Mouse (Mus musculus) liver, postnatal 0 days (tissue): Measurements from ENCODE around the gene Plxnd1. TPM values are rescaled to one million over a fixed set of nuclear protein-coding genes. Genes with fewer than 3 reads are reported as not detected.

Experiments
- ATAC-seq: fragments of 200-750 bp; cut with Nextera tagmentation; 2 replicates; pipeline ENCODE4 v1.8.0; 2017; ENCODE audit warnings: mild to moderate bottlenecking, moderate library complexity
- DNase-seq: peaks from one replicate; pipeline ENCODE4 v3.0.0-alpha.2; 2016
- H3K27ac ChIP-seq: fragments of 300-500 bp; sonication (generic); 2 replicates; pipeline ENCODE4 v1.5.1; 2014; ENCODE audit warnings: antibody characterized with exemption, moderate library complexity, mild to moderate bottlenecking, low read depth
- H3K27me3 ChIP-seq: fragments of 300-500 bp; sonication (generic); 2 replicates; pipeline ENCODE4 v1.6.1; 2014; ENCODE audit warnings: low read length, control low read depth, mixed read lengths; ENCODE audit not compliant: insufficient read depth
- H3K36me3 ChIP-seq: fragments of 300-500 bp; sonication (generic); replicated peaks from 2 replicates; pipeline ENCODE4 v1.6.1; 2014; ENCODE audit warnings: mild to moderate bottlenecking, control low read depth, low read length, moderate library complexity, mixed read lengths; ENCODE audit not compliant: insufficient read depth
- H3K4me1 ChIP-seq: fragments of 300-500 bp; sonication (generic); 2 replicates; pipeline ENCODE4 v1.6.1; 2014; ENCODE audit warnings: antibody characterized with exemption, mild to moderate bottlenecking, control low read depth; ENCODE audit not compliant: insufficient read depth
- H3K4me2 ChIP-seq: fragments of 300-500 bp; sonication (generic); 2 replicates; pipeline ENCODE4 v1.6.1; 2014; ENCODE audit warnings: low read depth, mild to moderate bottlenecking, low read length, moderate library complexity, mixed read lengths
- H3K4me3 ChIP-seq: fragments of 300-500 bp; sonication (generic); 2 replicates; pipeline ENCODE4 v1.5.1; 2014; ENCODE audit warnings: low read depth, low read length
- H3K9ac ChIP-seq: fragments of 300-500 bp; sonication (generic); replicated peaks from 2 replicates; pipeline ENCODE4 v1.6.1; 2014; ENCODE audit warnings: mild to moderate bottlenecking, moderate library complexity
- H3K9me3 ChIP-seq: fragments of 300-500 bp; sonication (generic); 2 replicates; pipeline ENCODE4 v1.6.1; 2016; ENCODE audit warnings: mild to moderate bottlenecking, control low read depth, low read length, mixed read lengths
- CTCF ChIP-seq: sonication (generic); IDR thresholded peaks from 2 replicates; pipeline ENCODE4 v1.5.1; 2016; ENCODE audit warnings: antibody characterized with exemption, low read depth
- EP300 ChIP-seq: IDR thresholded peaks from 2 replicates; pipeline ENCODE4 v1.6.1; 2016; ENCODE audit warnings: antibody characterized with exemption, low read depth, mild to moderate bottlenecking
- WGBS: fragments of 180-500 bp; shearing (Covaris S2); extraction: QIAGEN DNeasy Blood & Tissue Kit; methylation state at CpG from one replicate; pipeline ENCODE4 v1.1.7; 2014; ENCODE audit not compliant: insufficient replicate concordance; 5-methylcytosine and 5-hydroxymethylcytosine counted together
- polyA plus RNA-seq: library from polyadenylated mRNA; unstranded; fragments of >200 nt; fragmentation: Nextera tagmentation; extraction: Ambion mirVana; gene quantifications from 2 replicates; pipeline ENCODE4 v1.2.1, GENCODE M21; 2015

The Plxnd1 gene
- polyA plus RNA-seq, 1 experiment from 2014 or later, result 8.7 TPM

GRCm38 (mm10) chr6:116024666-116025065 is 29.9 kb upstream of the Plxnd1 start:
- 83% methylated on average over 4 of the region's 4 CpGs for WGBS
- TF ChIP-seq EP300 (no peak), CTCF (no peak)
- Histone ChIP-seq H3K27ac (no peak overlapping the region), H3K9me3 (peaks cover 9% of the 10 kb centered on the region), H3K4me3 (no peak overlapping the region), H3K4me1 (no peaks in the 10 kb centered on the region; the same call in 1 of the 2 replicates), H3K9ac (no peak overlapping the region), H3K36me3 (peaks cover 13% of the 10 kb centered on the region), H3K4me2 (no peak overlapping the region), H3K27me3 (no peaks in the 10 kb centered on the region)
- DNase-seq (no peak), ATAC-seq (no peak)

- no peak for ATAC-seq
- no peaks in the 10 kb centered on the region for H3K4me1 ChIP-seq
- H3K4me3 ChIP-seq, result no peak overlapping the region
- peaks cover 9% of the 10 kb centered on the region for H3K9me3 ChIP-seq
- no peak overlapping the region for H3K4me2 ChIP-seq
- TF ChIP-seq EP300 (no peak), CTCF (no peak)
- DNase-seq, result peak; percentile 31
- H3K27me3 ChIP-seq, result no peaks in the 10 kb centered on the region
- peaks cover 13% of the 10 kb centered on the region for H3K36me3 ChIP-seq
- H3K27ac ChIP-seq, result no peak overlapping the region
- WGBS, result 87% methylated on average over 9 of the region's 9 CpGs
- no peak overlapping the region for H3K9ac ChIP-seq
Observed at GRCm38 (mm10) chr6:116021961-116022485, 27.2 kb upstream of the Plxnd1 start.

GRCm38 (mm10) chr6:116015902-116016301 is 21.1 kb upstream of the Plxnd1 start:
- TF ChIP-seq EP300 (no peak), CTCF (no peak)
- Histone ChIP-seq H3K36me3 (0 out of 2 replicates have a peak, but pooled peaks cover 4% of the 10 kb centered on the region), H3K27me3 (no peaks in the 10 kb centered on the region), H3K4me1 (no peaks in the 10 kb centered on the region), H3K4me2 (no peak overlapping the region), H3K27ac (no peak overlapping the region), H3K9ac (no peak overlapping the region), H3K4me3 (no peak overlapping the region), H3K9me3 (no peaks in the 10 kb centered on the region)
- 86% methylated on average over 3 of the region's 3 CpGs for WGBS
- DNase-seq, result no peak
- ATAC-seq, result no peak

- ATAC-seq (0 out of 2 replicates have a peak, but pooled peaks have one; percentile 20), DNase-seq (no peak)
- Histone ChIP-seq H3K4me1 (no peaks in the 10 kb centered on the region), H3K27me3 (no peaks in the 10 kb centered on the region), H3K36me3 (no peaks in the 10 kb centered on the region), H3K9me3 (no peaks in the 10 kb centered on the region), H3K9ac (no peak overlapping the region), H3K4me2 (no peak overlapping the region), H3K27ac (peak overlapping the region; percentile 69), H3K4me3 (no peak overlapping the region)
- TF ChIP-seq EP300, result no peak
- no peak for TF ChIP-seq CTCF
- 60% methylated on average over 6 of the region's 6 CpGs for WGBS
Observed at GRCm38 (mm10) chr6:116014111-116014510, 19.3 kb upstream of the Plxnd1 start.

- 25% methylated on average over 3 of the region's 3 CpGs for WGBS
- Histone ChIP-seq H3K4me2 (no peak overlapping the region), H3K36me3 (no peaks in the 10 kb centered on the region), H3K4me3 (no peak overlapping the region), H3K27ac (peak overlapping the region; percentile 69), H3K9ac (no peak overlapping the region), H3K4me1 (no peaks in the 10 kb centered on the region), H3K27me3 (no peaks in the 10 kb centered on the region), H3K9me3 (no peaks in the 10 kb centered on the region)
- DNase-seq (no peak), ATAC-seq (peak; percentile 28; the same call in 1 of the 2 replicates)
- TF ChIP-seq EP300 (no peak), CTCF (no peak)
Observed at GRCm38 (mm10) chr6:116013687-116014086, 18.9 kb upstream of the Plxnd1 start.

- Histone ChIP-seq H3K4me3 (no peak overlapping the region), H3K4me1 (peaks cover 3% of the 10 kb centered on the region; the same call in 1 of the 2 replicates), H3K36me3 (no peaks in the 10 kb centered on the region), H3K9me3 (no peaks in the 10 kb centered on the region), H3K27me3 (no peaks in the 10 kb centered on the region), H3K9ac (no peak overlapping the region), H3K27ac (no peak overlapping the region), H3K4me2 (no peak overlapping the region)
- DNase-seq (peak; percentile 85), ATAC-seq (no peak)
- WGBS, result 2% methylated on average over 6 of the region's 6 CpGs
- TF ChIP-seq EP300 (no peak), CTCF (peak; percentile 97)
Observed at GRCm38 (mm10) chr6:116010541-116010940, 15.7 kb upstream of the Plxnd1 start.
